Mouse (Mus musculus): Measurements from ENCODE around the gene Xylt1.
A peak's percentile ranks its signal among the peaks of the same experiment; 100 is the strongest.

Xylt1 gene

GRCm38 (mm10) chr7:117524430-117525214 lies 143.8 kb downstream of the Xylt1 start:
- peak; percentile 6 for DNase-seq

- no peak for DNase-seq
Measured at GRCm38 (mm10) chr7:117525678-117526077, 144.9 kb downstream of the Xylt1 start.

GRCm38 (mm10) chr7:117526570-117526969 lies 145.8 kb downstream of the Xylt1 start:
- no peak for DNase-seq

- no peak for DNase-seq
Measured at GRCm38 (mm10) chr7:117529787-117530655, 149.2 kb downstream of the Xylt1 start.

- no peak for DNase-seq
Measured at GRCm38 (mm10) chr7:117532651-117533050, 151.9 kb downstream of the Xylt1 start.

- no peak for DNase-seq
Measured at GRCm38 (mm10) chr7:117533164-117533563, 152.4 kb downstream of the Xylt1 start.

- no peak for DNase-seq
Measured at GRCm38 (mm10) chr7:117539931-117540330, 159.2 kb downstream of the Xylt1 start.

GRCm38 (mm10) chr7:117540413-117540812 lies 159.6 kb downstream of the Xylt1 start:
- DNase-seq, result no peak

GRCm38 (mm10) chr7:117541056-117541455 lies 160.3 kb downstream of the Xylt1 start:
- no peak for DNase-seq

GRCm38 (mm10) chr7:117541681-117542080 lies 160.9 kb downstream of the Xylt1 start:
- no peak for DNase-seq

- no peak for DNase-seq
Measured at GRCm38 (mm10) chr7:117543041-117543440, 162.3 kb downstream of the Xylt1 start.

GRCm38 (mm10) chr7:117544126-117544525 lies 163.3 kb downstream of the Xylt1 start:
- DNase-seq, result no peak

GRCm38 (mm10) chr7:117548301-117548700 lies 167.5 kb downstream of the Xylt1 start:
- no peak for DNase-seq

- DNase-seq, result no peak
Measured at GRCm38 (mm10) chr7:117550916-117551549, 170.3 kb downstream of the Xylt1 start.

- no peak for DNase-seq
Measured at GRCm38 (mm10) chr7:117553228-117553627, 172.4 kb downstream of the Xylt1 start.

GRCm38 (mm10) chr7:117555735-117556134 lies 175.0 kb downstream of the Xylt1 start:
- DNase-seq, result no peak

- DNase-seq, result no peak
Measured at GRCm38 (mm10) chr7:117558166-117558565, 177.4 kb downstream of the Xylt1 start.

- DNase-seq, result no peak
Measured at GRCm38 (mm10) chr7:117559051-117559450, 178.3 kb downstream of the Xylt1 start.

- DNase-seq, result no peak
Measured at GRCm38 (mm10) chr7:117563939-117564499, 183.2 kb downstream of the Xylt1 start.

- DNase-seq, result no peak
Measured at GRCm38 (mm10) chr7:117564627-117565026, 183.8 kb downstream of the Xylt1 start.

- DNase-seq, result no peak
Measured at GRCm38 (mm10) chr7:117566115-117566514, 185.3 kb downstream of the Xylt1 start.

GRCm38 (mm10) chr7:117566833-117567232 lies 186.1 kb downstream of the Xylt1 start:
- no peak for DNase-seq

- no peak for DNase-seq
Measured at GRCm38 (mm10) chr7:117567252-117567651, 186.5 kb downstream of the Xylt1 start.

Measured in cerebellum, adult 9-10 months (tissue).